Mouse (Mus musculus) granulocyte monocyte progenitor cell, adult 5-6 weeks (primary cell): ENCODE data around the gene Tmem101. TPM values are rescaled to one million over a fixed set of nuclear protein-coding genes. Genes with fewer than 3 reads are reported as not detected.
"Not testable (repeated sequence)": the region's sequence is repeated elsewhere in the genome, so short reads cannot be mapped to it uniquely, and the experiment has no call there.

ENCODE experiments used
- ATAC-seq: replicated peaks from 2 replicates; pipeline ENCODE4 v1.8.0; 2016; ENCODE audit warnings: mild to moderate bottlenecking, moderate TSS enrichment, inconsistent platforms; ENCODE audit not compliant: poor library complexity, severe bottlenecking
- total RNA-seq, 2 experiments: library from RNA; stranded (forward) in 1 of 2; stranded (reverse) in 1 of 2; fragments of 200-712, 200-1000 nt in 1 of 2; fragments of >200 nt in 1 of 2; fragmentation: Nextera tagmentation in 1 of 2; gene quantifications; 2 replicates each; pipeline ENCODE4 v1.2.3; 2014 to 2017

Gene Tmem101
- total RNA-seq, 2 experiments from 2014 or later: 19.4 to 32.0 TPM

- ATAC-seq: not testable (repeated sequence)
Observed at GRCm38 (mm10) chr11:102158024-102158423, 1.8 kb upstream of the Tmem101 start.

DNA sequence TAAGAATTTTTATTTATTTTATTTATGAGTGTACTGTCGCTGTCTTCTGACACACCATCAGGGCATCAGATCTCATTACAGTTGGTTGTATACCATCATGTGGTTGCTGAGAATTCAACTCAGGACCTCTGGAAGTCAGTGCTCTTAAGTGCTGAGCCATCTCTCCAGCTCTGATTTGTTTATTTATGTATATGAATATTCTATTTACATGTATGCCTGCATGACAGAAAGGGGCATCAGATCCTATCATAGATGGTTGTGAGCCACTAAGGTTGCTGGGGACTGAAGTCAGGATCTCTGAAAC is 534 bp upstream of the Tmem101 start:
- ATAC-seq: no peak

DNA sequence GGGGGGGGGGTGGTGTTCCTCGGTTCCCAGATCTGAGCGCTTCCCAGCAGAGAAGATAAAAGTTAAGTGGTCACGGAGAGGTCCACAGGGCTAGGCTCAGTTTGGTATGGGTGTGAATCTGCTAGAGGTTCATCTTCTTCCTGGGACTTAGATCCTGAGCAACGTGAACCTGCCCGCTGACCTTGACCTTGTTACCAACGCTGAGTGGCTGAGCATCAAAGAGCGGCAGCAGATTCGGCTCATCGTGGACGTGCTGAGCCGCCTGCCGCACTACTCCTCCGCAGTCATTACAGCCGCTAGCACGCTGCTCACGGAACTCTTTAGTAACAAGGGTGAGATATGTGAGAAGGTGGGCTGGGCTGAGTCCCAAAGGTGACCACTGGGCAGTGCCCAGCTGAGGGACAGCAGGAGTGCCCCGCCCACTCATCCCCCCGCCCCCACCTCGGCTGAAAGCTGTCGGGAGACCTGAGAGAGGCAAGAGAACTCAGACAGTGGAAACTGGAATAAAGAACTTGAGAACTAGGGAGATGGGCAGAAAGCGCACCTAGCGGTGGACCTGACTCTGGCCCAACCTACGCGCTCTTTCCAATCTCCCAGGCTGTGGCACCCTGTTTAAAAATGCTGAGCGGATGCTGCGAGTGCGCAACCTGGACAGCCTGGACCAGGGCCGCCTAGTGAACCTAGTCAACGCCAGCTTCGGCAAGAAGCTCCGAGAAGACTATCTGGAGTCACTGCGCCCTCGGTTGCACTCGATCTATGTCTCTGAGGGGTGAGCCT is 8.8 kb downstream of the Tmem101 start:
- no peak for ATAC-seq

DNA sequence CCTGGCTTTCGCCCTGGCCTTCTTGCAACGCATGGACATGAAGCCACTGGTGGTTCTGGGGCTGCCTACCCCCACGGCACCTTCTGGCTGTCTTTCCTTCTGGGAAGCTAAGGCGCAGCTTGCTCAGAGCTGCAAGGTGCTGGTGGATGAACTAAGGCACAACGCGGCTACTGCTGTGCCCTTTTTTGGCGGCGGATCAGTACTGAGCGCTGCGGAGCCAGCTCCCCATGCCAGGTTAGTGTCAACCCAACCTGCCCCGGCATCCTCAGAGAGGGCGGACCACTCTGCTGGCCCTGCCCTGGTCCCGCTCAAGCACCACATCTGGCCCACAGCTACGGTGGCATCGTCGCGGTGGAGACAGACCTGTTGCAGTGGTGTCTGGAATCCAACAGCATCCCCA is 9.7 kb downstream of the Tmem101 start:
- no peak for ATAC-seq

DNA sequence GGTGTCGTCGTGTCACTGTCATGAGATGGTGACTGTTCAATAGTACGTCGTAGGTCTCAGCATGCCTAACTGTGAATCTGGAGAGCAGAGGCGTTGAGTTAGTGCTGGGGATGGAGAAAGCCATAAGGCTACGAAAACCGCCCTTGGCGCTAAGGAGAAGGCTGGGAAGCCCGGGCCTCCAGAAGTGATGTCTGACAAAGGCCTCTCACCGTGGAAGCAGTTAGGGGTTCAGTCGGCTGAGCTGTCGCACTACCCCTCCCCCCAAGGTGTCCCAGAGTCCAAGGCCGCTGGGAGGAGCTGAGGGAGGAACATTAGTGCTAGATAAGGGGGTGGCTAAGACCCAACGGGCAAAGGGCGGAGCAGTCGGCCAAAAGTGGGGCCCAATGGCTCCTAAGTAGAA is 10.2 kb downstream of the Tmem101 start:
- no peak for ATAC-seq

DNA sequence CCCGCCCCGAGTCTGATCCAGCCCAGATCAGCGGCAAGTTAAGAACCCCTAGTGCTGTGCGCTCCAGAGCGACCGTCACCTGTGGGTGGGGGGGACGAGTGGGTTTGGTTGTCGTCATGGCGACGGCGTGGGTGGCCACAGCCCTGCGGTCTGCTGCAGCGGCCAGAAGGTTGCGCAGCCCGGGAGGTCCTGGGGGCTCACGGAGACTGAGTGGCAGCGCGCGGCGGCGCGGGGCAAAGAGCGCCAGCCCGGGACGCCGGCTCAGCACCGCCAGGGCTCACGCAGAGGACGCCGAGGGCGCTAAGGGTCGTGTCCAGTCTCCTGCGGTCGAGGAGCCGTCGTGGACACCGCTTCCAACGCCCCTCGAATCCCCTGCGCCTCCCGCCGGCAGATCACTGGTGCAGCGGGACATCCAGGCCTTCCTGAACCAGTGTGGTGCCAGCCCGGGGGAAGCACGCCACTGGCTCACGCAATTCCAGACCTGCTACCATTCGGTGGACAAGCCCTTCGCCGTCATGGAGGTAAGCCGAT is 10.7 kb downstream of the Tmem101 start, which contains the start of gene Nags:
TSS of gene Nags (plus strand) at position 43 of the 531 bp plus-strand sequence.
- ATAC-seq: peak; percentile 65

DNA sequence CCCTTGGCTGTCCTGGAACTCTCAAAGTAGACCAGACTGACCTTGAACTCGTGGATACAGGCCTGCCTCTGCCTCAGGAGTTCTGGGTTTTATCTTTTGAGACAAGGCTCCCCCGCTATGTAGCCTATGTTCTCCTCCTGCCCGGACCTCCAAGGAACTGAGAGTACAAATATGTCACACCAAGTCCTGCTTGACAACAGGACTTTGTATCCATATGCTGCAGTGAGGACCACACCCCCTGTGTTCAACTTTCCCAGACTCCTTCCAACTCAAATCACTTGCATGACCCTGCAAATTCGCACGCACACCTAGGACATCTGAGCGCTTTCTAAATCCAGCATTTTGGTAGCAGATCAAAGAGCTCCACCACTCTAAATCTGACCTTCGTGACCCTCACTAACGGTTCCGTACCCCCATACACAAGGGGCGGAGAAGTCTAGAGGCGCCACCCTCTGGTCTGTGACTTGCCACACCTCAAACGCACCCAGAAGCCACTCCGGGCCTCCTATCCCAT is 11.2 kb downstream of the Tmem101 start:
- no peak for ATAC-seq

DNA sequence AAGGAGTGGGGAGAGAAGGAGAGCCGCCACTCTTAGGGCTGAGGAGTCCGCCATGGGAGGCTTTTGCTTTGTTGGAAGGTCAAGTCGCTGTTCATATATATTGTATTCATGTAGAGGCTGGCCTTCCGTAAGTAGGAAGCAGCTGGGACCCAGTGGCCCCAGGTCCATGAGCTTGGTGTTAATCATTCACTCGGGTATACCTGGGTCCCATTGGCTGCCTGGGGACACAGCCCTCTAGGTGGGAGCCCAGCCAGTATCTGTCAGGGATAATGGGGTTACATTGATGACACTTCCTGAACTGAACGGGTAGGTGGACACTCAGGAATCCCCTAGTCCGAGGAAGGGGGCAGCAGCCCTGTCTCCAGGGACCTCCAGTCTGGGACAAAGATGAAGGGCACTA is 13.8 kb downstream of the Tmem101 start:
- no peak for ATAC-seq

- no peak; the same call in 1 of the 2 replicates for ATAC-seq
Observed at GRCm38 (mm10) chr11:102140508-102140907, 15.7 kb downstream of the Tmem101 start.

GRCm38 (mm10) chr11:102138447-102138740 is 17.8 kb downstream of the Tmem101 start:
- peak; percentile 77 for ATAC-seq

GRCm38 (mm10) chr11:102137625-102138446 is 18.4 kb downstream of the Tmem101 start:
- ATAC-seq: peak; percentile 75

DNA sequence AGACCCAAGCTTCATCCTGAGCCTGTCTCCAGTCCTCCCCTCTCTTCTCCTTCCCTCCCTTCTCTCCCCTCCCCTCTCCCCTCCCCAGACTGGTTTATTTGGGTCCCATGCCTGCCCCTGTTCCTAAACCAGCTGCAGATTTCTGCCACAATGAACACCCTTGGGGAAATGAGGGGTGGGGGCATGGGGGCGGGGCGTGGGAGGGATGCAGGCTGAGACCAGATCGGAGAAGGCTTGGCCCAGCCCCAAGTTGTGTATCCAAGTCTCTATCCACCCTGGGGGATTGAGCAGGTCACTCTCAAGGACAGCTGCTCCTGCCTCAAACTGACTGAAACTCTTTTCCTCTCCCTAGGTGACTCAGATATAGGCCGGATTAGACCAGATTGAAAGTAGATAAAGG is 21.7 kb downstream of the Tmem101 start:
- no peak for ATAC-seq

- no peak for ATAC-seq
Observed at GRCm38 (mm10) chr11:102117386-102117785, 38.8 kb downstream of the Tmem101 start.

- ATAC-seq: no peak
Observed at GRCm38 (mm10) chr11:102116241-102116640, 40.0 kb downstream of the Tmem101 start.

DNA sequence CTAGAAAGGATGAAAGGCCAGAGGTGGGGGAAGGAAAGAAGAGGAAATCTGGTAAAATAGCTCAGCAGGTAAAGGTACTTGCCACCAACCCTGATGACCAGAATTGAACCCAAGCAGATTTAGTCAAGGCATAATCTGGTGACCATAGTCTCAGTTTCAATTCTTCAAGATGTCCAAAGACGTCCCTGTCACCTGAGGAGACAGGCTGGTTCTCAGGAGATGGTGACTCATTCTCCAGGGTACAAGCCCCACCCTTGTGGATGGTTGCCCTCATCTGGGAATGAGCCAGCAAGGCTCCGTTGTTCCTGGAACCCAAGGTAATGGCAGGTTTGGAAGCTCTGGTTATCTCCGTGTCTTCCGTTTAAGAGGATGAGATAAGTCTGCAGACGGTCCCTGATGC is 44.6 kb downstream of the Tmem101 start:
- no peak for ATAC-seq

DNA sequence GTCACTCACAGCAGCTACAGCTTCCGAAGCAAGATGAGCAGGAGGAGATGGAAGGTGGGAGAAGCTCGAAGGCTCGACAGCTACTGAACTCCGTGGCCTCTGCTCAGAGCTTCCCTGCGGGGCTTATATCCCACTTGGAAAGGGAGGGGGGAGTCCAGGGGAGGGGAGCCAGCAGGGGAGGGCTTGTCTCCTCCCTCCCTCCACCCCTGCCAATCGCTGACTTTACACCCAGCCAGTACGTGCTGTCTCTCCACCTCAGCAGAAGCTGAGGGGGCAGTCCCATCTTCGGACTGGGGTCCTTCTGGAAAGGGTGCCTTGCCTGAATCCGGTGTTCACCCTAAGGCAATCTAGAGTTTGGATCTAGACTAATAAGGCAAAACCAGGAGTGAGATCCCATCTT is 48.5 kb downstream of the Tmem101 start, which contains the start of gene Pyy:
TSS of gene Pyy (minus strand) at position 101 of the 400 bp plus-strand sequence.
- no peak for ATAC-seq

GRCm38 (mm10) chr11:102106911-102107310 is 49.3 kb downstream of the Tmem101 start:
- no peak for ATAC-seq
